Mouse (Mus musculus): Measurements from ENCODE around the gene Ercc6l.
"Not testable (repeated sequence)": the region's sequence is repeated elsewhere in the genome, so short reads cannot be mapped to it uniquely, and the experiment has no call there.

Gene Ercc6l

GRCm38 (mm10) chrX:102103830-102104229, 53.1 kb downstream of the Ercc6l start:
- not testable (repeated sequence) for DNase-seq

GRCm38 (mm10) chrX:102101886-102102285, 55.0 kb downstream of the Ercc6l start:
- no peak for DNase-seq

- DNase-seq: no peak
Measured at GRCm38 (mm10) chrX:102094381-102094904, 62.4 kb downstream of the Ercc6l start.
